In the genomic region with DNA sequence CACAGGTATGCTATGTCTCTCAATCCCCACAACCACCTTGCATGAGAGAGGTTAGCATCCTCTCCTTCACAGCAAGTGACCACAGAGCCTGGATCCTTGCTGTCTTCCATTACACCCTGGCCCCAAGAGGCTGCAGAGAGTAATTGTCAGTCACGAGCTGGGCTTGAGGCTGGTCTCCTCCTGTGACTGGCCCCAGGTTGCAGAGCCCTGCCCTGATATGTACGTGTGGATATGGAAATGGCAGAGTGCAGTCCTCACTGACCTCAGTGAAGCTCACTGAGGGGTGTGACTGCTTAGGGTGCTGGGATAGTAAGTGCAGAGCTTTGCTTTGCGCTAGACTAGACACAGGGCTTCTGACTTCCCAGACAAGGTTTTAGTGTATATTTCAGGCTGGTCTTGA, we compare ENCODE assay signal across 20 mouse cellular contexts. TPM values are rescaled to one million over a fixed set of nuclear protein-coding genes. Genes with fewer than 3 reads are reported as not detected.
A peak's percentile ranks its signal among the peaks of the same experiment; 100 is the strongest.
DNase-seq lines count a peak whose midpoint lies in the region; ATAC-seq and TF ChIP-seq lines count a peak whose summit lies in the region.
"Had no signal": no experiment of that assay in that cellular context is flagged by ENCODE, and none has a peak within 500 bp of the region (broad histone marks: within the 10 kb centered on the region; RNA-seq: fewer than 3 reads in every experiment).

No protein-coding gene starts in this region.

- H3K9me3 ChIP-seq in intestine, embryonic 15.5 days, result no peaks in the 10 kb centered on the region
- no peaks in the 10 kb centered on the region for H3K9me3 ChIP-seq in intestine, postnatal 0 days (ENCODE audit: control insufficient read depth)
- no peaks in the 10 kb centered on the region for H3K9me3 ChIP-seq in midbrain, embryonic 15.5 days
- no peaks in the 10 kb centered on the region for H3K9me3 ChIP-seq in midbrain, embryonic 14.5 days (ENCODE audit: control insufficient read depth, low read length)
- H3K9me3 ChIP-seq: embryonic facial prominence, embryonic 13.5 days; hindbrain, embryonic 13.5 days had no signal

- H3K4me1 ChIP-seq in intestine, embryonic 15.5 days (replicated peaks), result no peaks in the 10 kb centered on the region
- H3K4me1 ChIP-seq in intestine, postnatal 0 days (replicated peaks; ENCODE audit: control insufficient read depth, insufficient read depth, low read length), result no peaks in the 10 kb centered on the region
- peaks cover 18% of the 10 kb centered on the region for H3K4me1 ChIP-seq in midbrain, embryonic 15.5 days
- peaks cover 10% of the 10 kb centered on the region for H3K4me1 ChIP-seq in midbrain, embryonic 14.5 days (ENCODE audit: control insufficient read depth, insufficient read depth, low read length)

- no peak for DNase-seq in midbrain, embryonic 14.5 days
- DNase-seq in R1 (ENCODE audit: low read depth, low spot score), result peak; percentile 23
- no peak for DNase-seq in adrenal gland, postnatal 36 days
- no peak for DNase-seq in adrenal gland, adult 8-10 months
- DNase-seq: adrenal gland, postnatal 10 days; cerebellum, adult 18-20 months; cerebellum, adult 9-11 months; cerebellum, postnatal 36 days; gastrocnemius, adult 2 months; gastrocnemius, postnatal 25 days; heart, postnatal 10 days; heart, postnatal 4 days; kidney, adult 11 months had no signal

- no peak overlapping the region for H3K4me3 ChIP-seq in intestine, embryonic 15.5 days (replicated peaks)
- H3K4me3 ChIP-seq in intestine, postnatal 0 days (ENCODE audit: low read depth, low read length), result no peak overlapping the region
- H3K4me3 ChIP-seq in midbrain, embryonic 15.5 days, result no peak overlapping the region
- no peak overlapping the region for H3K4me3 ChIP-seq in midbrain, embryonic 14.5 days (replicated peaks; ENCODE audit: low read depth, low read length)
- H3K4me3 ChIP-seq: embryonic facial prominence, embryonic 13.5 days; gastrocnemius, adult 2 months; hindbrain, embryonic 13.5 days had no signal

- H3K27ac ChIP-seq in intestine, embryonic 15.5 days, result no peak overlapping the region
- no peak overlapping the region for H3K27ac ChIP-seq in intestine, postnatal 0 days (ENCODE audit: low read depth, low read length)
- no peak overlapping the region for H3K27ac ChIP-seq in midbrain, embryonic 15.5 days
- no peak overlapping the region for H3K27ac ChIP-seq in midbrain, embryonic 14.5 days (replicated peaks; ENCODE audit: low read depth, low read length)
- H3K27ac ChIP-seq: embryonic facial prominence, embryonic 13.5 days; gastrocnemius, adult 2 months; hindbrain, embryonic 13.5 days had no signal

- TF ChIP-seq CTCF in intestine, postnatal 0 days (IDR thresholded peaks at IDR 0.05; ENCODE audit: low read depth), result no peak

- H3K27me3 ChIP-seq in intestine, embryonic 15.5 days (replicated peaks), result no peaks in the 10 kb centered on the region
- H3K27me3 ChIP-seq in intestine, postnatal 0 days (replicated peaks; ENCODE audit: control insufficient read depth, insufficient read depth, low read length), result no peaks in the 10 kb centered on the region
- H3K27me3 ChIP-seq in midbrain, embryonic 15.5 days (replicated peaks), result no peaks in the 10 kb centered on the region
- no peaks in the 10 kb centered on the region for H3K27me3 ChIP-seq in midbrain, embryonic 14.5 days (ENCODE audit: control insufficient read depth, insufficient read depth, low read length)
- H3K27me3 ChIP-seq: embryonic facial prominence, embryonic 13.5 days; hindbrain, embryonic 13.5 days; Patski had no signal

- WGBS in intestine, embryonic 15.5 days, result 60% methylated on average over 3 of the region's 3 CpGs
- 44% methylated on average over 3 of the region's 3 CpGs for WGBS in intestine, postnatal 0 days
- 41% methylated on average over 3 of the region's 3 CpGs for WGBS in midbrain, embryonic 15.5 days
- WGBS in midbrain, embryonic 14.5 days, result 30% methylated on average over 3 of the region's 3 CpGs

- H3K9ac ChIP-seq in intestine, embryonic 15.5 days, result no peak overlapping the region
- no peak overlapping the region for H3K9ac ChIP-seq in intestine, postnatal 0 days (ENCODE audit: low read depth, low read length)
- H3K9ac ChIP-seq in midbrain, embryonic 15.5 days, result no peak overlapping the region
- H3K9ac ChIP-seq in midbrain, embryonic 14.5 days (replicated peaks; ENCODE audit: low read length), result no peak overlapping the region
- H3K9ac ChIP-seq: embryonic facial prominence, embryonic 13.5 days had no signal

- no peaks in the 10 kb centered on the region for H3K36me3 ChIP-seq in intestine, embryonic 15.5 days
- 0 out of 2 replicates have a peak, but pooled peaks cover 7% of the 10 kb centered on the region for H3K36me3 ChIP-seq in intestine, postnatal 0 days (ENCODE audit: control insufficient read depth, insufficient read depth)
- H3K36me3 ChIP-seq in midbrain, embryonic 15.5 days (replicated peaks), result no peaks in the 10 kb centered on the region
- peaks cover 9% of the 10 kb centered on the region; the same call in 1 of the 2 replicates for H3K36me3 ChIP-seq in midbrain, embryonic 14.5 days (ENCODE audit: control insufficient read depth, insufficient read depth, low read length)

- ATAC-seq in intestine, embryonic 15.5 days, result peak; percentile 47; the same call in 1 of the 2 replicates
- ATAC-seq in intestine, postnatal 0 days, result no peak
- ATAC-seq in midbrain, embryonic 15.5 days (replicated peaks), result 0 out of 2 replicates have a peak, but pooled peaks have one; percentile 15
- ATAC-seq in midbrain, embryonic 14.5 days (ENCODE audit: low FRiP score, low TSS enrichment), result no peak
- ATAC-seq: forebrain, embryonic 14.5 days; Patski had no signal

- H3K4me2 ChIP-seq in intestine, embryonic 15.5 days (replicated peaks), result no peak overlapping the region
- H3K4me2 ChIP-seq in intestine, postnatal 0 days (replicated peaks; ENCODE audit: low read depth), result no peak overlapping the region
- no peak overlapping the region for H3K4me2 ChIP-seq in midbrain, embryonic 15.5 days
- H3K4me2 ChIP-seq in midbrain, embryonic 14.5 days (ENCODE audit: low read length), result no peak overlapping the region
- H3K4me2 ChIP-seq: embryonic facial prominence, embryonic 13.5 days; hindbrain, embryonic 13.5 days had no signal

RNA-seq across cellular contexts. Expression of gene Clpb, which starts 21.2 kb away (rescaled TPM):
- polyA plus RNA-seq in intestine, embryonic 15.5 days (2015; fragmentation: Nextera tagmentation; extraction: Ambion mirVana), result 51.4 and 53.0 TPM in 2 replicates
- 14.3 and 14.9 TPM in 2 replicates for polyA plus RNA-seq in intestine, postnatal 0 days (2015; fragmentation: Nextera tagmentation; extraction: Ambion mirVana)
- 40.6 and 50.1 TPM in 2 replicates for polyA plus RNA-seq in midbrain, embryonic 15.5 days (2015; fragmentation: Nextera tagmentation; extraction: Ambion mirVana)
- 32.0 and 38.5 TPM in 2 replicates for polyA plus RNA-seq in midbrain, embryonic 14.5 days (2014; fragmentation: Nextera tagmentation; extraction: Ambion mirVana)
- 10 to 100 TPM; 73.1 to 94.5 TPM for total RNA-seq in adrenal gland, postnatal 36 days (2021)
- 10 to 100 TPM; 67.7 to 90.7 (median 77.9) TPM for total RNA-seq in adrenal gland, adult 8-10 months (2022)

Comparison
In these comparisons a context has a peak if more than half of its experiments do, and no peak if none do; other contexts are left out.
1. ATAC-seq: peak in intestine, embryonic 15.5 days (single experiment) and midbrain, embryonic 15.5 days (single experiment); none in intestine, postnatal 0 days (single experiment) and midbrain, embryonic 14.5 days (single experiment).